Mouse (Mus musculus): ENCODE measurements around the gene Olfr1417. TPM values are rescaled to one million over a fixed set of nuclear protein-coding genes. Genes with fewer than 3 reads are reported as not detected.

Olfr1417 gene
- polyA plus RNA-seq, 1 experiment from 2014 or later = not detected

- 32% methylated on average over 6 of the region's 6 CpGs for WGBS
- H3K9ac ChIP-seq (replicated peaks) = no peak overlapping the region
- H3K4me2 ChIP-seq = peak overlapping the region; percentile 96
- ATAC-seq (ENCODE audit: insufficient number of reproducible peaks, insufficient read depth, low FRiP score, low TSS enrichment, low read depth) = no peak
- peaks cover 49% of the 10 kb centered on the region for H3K27me3 ChIP-seq
- H3K9me3 ChIP-seq = no peaks in the 10 kb centered on the region
- peaks cover 12% of the 10 kb centered on the region for H3K4me1 ChIP-seq (replicated peaks)
- peak overlapping the region; percentile 67; the same call in 1 of the 2 replicates for H3K4me3 ChIP-seq (replicated peaks)
- H3K36me3 ChIP-seq = no peaks in the 10 kb centered on the region
- H3K27ac ChIP-seq = no peak overlapping the region
These were observed 18.8 kb downstream of the Olfr1417 start for GRCm38 (mm10) chr19:11820211-11820610.

GRCm38 (mm10) chr19:11819800-11820199, 19.2 kb downstream of the Olfr1417 start:
- ATAC-seq (ENCODE audit: insufficient number of reproducible peaks, insufficient read depth, low FRiP score, low TSS enrichment, low read depth) = peak; percentile 70; the same call in 1 of the 2 replicates
- under 1% methylated on average over 15 of the region's 15 CpGs for WGBS
- peaks cover 12% of the 10 kb centered on the region for H3K4me1 ChIP-seq (replicated peaks)

GRCm38 (mm10) chr19:11819143-11819700, 19.8 kb downstream of the Olfr1417 start, which contains the start of gene Stx3:
TSS of gene Stx3 (minus strand) at chr19:11819403.
- Histone ChIP-seq H3K36me3 (no peaks in the 10 kb centered on the region), H3K9ac (replicated peaks) (peak within 1 kb of the TSS; percentile 71), H3K9me3 (no peaks in the 10 kb centered on the region), H3K4me1 (replicated peaks) (peaks cover 12% of the 10 kb centered on the region), H3K4me2 (peak within 1 kb of the TSS; percentile 96), H3K27me3 (peaks cover 55% of the 10 kb centered on the region), H3K27ac (no peak within 1 kb of the TSS), H3K4me3 (replicated peaks) (peak within 1 kb of the TSS; percentile 67)
- ATAC-seq (ENCODE audit: insufficient number of reproducible peaks, insufficient read depth, low FRiP score, low TSS enrichment, low read depth) = no peak
- under 1% methylated on average over 20 of the region's 20 CpGs for WGBS

More at GRCm38 (mm10) chr19:11819800-11820199, 19.2 kb downstream of the Olfr1417 start:
- Histone ChIP-seq H3K9me3 (no peaks in the 10 kb centered on the region), H3K27me3 (peaks cover 53% of the 10 kb centered on the region), H3K27ac (no peak overlapping the region), H3K4me2 (peak overlapping the region; percentile 96), H3K9ac (replicated peaks) (no peak overlapping the region), H3K4me3 (replicated peaks) (peak overlapping the region; percentile 67), H3K36me3 (no peaks in the 10 kb centered on the region)

GRCm38 (mm10) chr19:11818199-11819142, 20.5 kb downstream of the Olfr1417 start:
- Histone ChIP-seq H3K36me3 (no peaks in the 10 kb centered on the region), H3K27ac (no peak overlapping the region), H3K4me2 (peak overlapping the region; percentile 96), H3K9me3 (no peaks in the 10 kb centered on the region), H3K4me3 (replicated peaks) (peak overlapping the region; percentile 67), H3K9ac (replicated peaks) (peak overlapping the region; percentile 71), H3K27me3 (peaks cover 62% of the 10 kb centered on the region), H3K4me1 (replicated peaks) (peaks cover 12% of the 10 kb centered on the region)
- peak; percentile 78 for ATAC-seq (ENCODE audit: insufficient number of reproducible peaks, insufficient read depth, low FRiP score, low TSS enrichment, low read depth)
- under 1% methylated on average over 83 of the region's 83 CpGs for WGBS

DNA sequence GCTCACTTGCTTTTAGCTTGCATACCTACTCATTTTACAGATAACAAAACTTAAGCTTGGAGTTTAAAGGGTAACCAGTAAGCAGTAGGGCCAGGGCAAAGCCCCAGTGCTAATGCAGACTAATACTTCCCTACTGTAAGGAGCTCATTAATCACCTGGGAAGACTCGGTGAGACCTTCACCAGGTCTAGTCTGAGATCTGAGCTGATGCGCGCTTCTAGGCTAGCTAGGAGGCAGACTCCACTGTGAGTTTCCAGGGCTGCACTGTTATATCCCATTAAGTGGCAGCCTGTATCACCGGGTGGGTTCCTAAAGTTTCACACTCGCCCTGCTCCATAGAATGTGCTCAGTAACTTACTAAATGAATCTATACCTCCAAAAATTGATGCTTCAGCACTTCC, 21.4 kb downstream of the Olfr1417 start:
- peak overlapping the region; percentile 67 for H3K4me3 ChIP-seq (replicated peaks)
- WGBS = 5% methylated on average over 5 of the region's 5 CpGs
- no peaks in the 10 kb centered on the region for H3K9me3 ChIP-seq
- H3K9ac ChIP-seq (replicated peaks) = no peak overlapping the region
- peak overlapping the region; percentile 96 for H3K4me2 ChIP-seq
- H3K27me3 ChIP-seq = peaks cover 62% of the 10 kb centered on the region
- no peaks in the 10 kb centered on the region for H3K36me3 ChIP-seq
- no peak overlapping the region for H3K27ac ChIP-seq
- H3K4me1 ChIP-seq (replicated peaks) = peaks cover 12% of the 10 kb centered on the region
- no peak for ATAC-seq (ENCODE audit: insufficient number of reproducible peaks, insufficient read depth, low FRiP score, low TSS enrichment, low read depth)

DNA sequence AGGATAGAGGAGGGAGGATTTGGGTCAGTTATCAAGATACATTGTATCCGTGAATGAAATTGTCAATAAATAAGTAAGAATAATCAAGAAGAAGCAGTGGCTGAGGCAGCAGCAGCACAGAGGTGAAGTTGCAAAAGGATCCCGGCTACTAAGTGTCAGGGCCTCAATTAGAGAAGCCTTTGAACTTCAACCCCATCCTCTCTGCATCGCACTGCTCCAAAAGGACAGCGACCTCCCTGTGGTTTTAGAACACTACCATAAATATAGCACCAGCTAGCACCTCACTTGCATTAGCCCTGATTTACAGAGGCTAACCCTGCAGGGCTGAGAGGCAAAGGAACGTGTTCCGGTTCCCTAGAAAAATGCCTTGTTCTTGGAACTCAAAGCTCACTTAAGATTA, 22.3 kb downstream of the Olfr1417 start:
- H3K9me3 ChIP-seq = no peaks in the 10 kb centered on the region
- no peak for ATAC-seq (ENCODE audit: insufficient number of reproducible peaks, insufficient read depth, low FRiP score, low TSS enrichment, low read depth)
- H3K4me1 ChIP-seq (replicated peaks) = peaks cover 12% of the 10 kb centered on the region
- H3K36me3 ChIP-seq = no peaks in the 10 kb centered on the region
- no peak overlapping the region for H3K4me3 ChIP-seq (replicated peaks)
- H3K4me2 ChIP-seq = no peak overlapping the region
- H3K9ac ChIP-seq (replicated peaks) = no peak overlapping the region
- no peak overlapping the region for H3K27ac ChIP-seq
- H3K27me3 ChIP-seq = peaks cover 62% of the 10 kb centered on the region
- WGBS = 16% methylated on average over 6 of the region's 6 CpGs

GRCm38 (mm10) chr19:11814742-11815333, 24.2 kb downstream of the Olfr1417 start:
- H3K36me3 ChIP-seq = no peaks in the 10 kb centered on the region
- H3K27me3 ChIP-seq = peaks cover 57% of the 10 kb centered on the region
- peaks cover 12% of the 10 kb centered on the region for H3K4me1 ChIP-seq (replicated peaks)
- H3K9me3 ChIP-seq = no peaks in the 10 kb centered on the region
- WGBS = 81% methylated on average over 6 of the region's 6 CpGs
- no peak overlapping the region for H3K9ac ChIP-seq (replicated peaks)
- no peak for ATAC-seq (ENCODE audit: insufficient number of reproducible peaks, insufficient read depth, low FRiP score, low TSS enrichment, low read depth)
- H3K4me2 ChIP-seq = no peak overlapping the region
- H3K27ac ChIP-seq = no peak overlapping the region
- H3K4me3 ChIP-seq (replicated peaks) = no peak overlapping the region

- Histone ChIP-seq H3K27me3 (peaks cover 45% of the 10 kb centered on the region), H3K4me2 (no peak overlapping the region), H3K9me3 (no peaks in the 10 kb centered on the region), H3K36me3 (no peaks in the 10 kb centered on the region), H3K27ac (0 out of 2 replicates have a peak overlapping the region, but pooled peaks have one; percentile 4), H3K4me1 (replicated peaks) (peaks cover 5% of the 10 kb centered on the region; the same call in 1 of the 2 replicates), H3K4me3 (replicated peaks) (no peak overlapping the region), H3K9ac (replicated peaks) (no peak overlapping the region)
- ATAC-seq (ENCODE audit: insufficient number of reproducible peaks, insufficient read depth, low FRiP score, low TSS enrichment, low read depth) = no peak
- WGBS = 17% methylated on average over 8 of the region's 8 CpGs
These were observed 25.4 kb downstream of the Olfr1417 start for GRCm38 (mm10) chr19:11813649-11814048.

- Histone ChIP-seq H3K4me2 (no peak overlapping the region), H3K4me3 (replicated peaks) (no peak overlapping the region), H3K9ac (replicated peaks) (no peak overlapping the region), H3K27ac (no peak overlapping the region), H3K9me3 (no peaks in the 10 kb centered on the region), H3K27me3 (peaks cover 40% of the 10 kb centered on the region), H3K4me1 (replicated peaks) (peaks cover 3% of the 10 kb centered on the region; the same call in 1 of the 2 replicates), H3K36me3 (no peaks in the 10 kb centered on the region)
- 82% methylated on average over 4 of the region's 4 CpGs for WGBS
- no peak for ATAC-seq (ENCODE audit: insufficient number of reproducible peaks, insufficient read depth, low FRiP score, low TSS enrichment, low read depth)
These were observed 25.9 kb downstream of the Olfr1417 start for GRCm38 (mm10) chr19:11813136-11813535.

DNA sequence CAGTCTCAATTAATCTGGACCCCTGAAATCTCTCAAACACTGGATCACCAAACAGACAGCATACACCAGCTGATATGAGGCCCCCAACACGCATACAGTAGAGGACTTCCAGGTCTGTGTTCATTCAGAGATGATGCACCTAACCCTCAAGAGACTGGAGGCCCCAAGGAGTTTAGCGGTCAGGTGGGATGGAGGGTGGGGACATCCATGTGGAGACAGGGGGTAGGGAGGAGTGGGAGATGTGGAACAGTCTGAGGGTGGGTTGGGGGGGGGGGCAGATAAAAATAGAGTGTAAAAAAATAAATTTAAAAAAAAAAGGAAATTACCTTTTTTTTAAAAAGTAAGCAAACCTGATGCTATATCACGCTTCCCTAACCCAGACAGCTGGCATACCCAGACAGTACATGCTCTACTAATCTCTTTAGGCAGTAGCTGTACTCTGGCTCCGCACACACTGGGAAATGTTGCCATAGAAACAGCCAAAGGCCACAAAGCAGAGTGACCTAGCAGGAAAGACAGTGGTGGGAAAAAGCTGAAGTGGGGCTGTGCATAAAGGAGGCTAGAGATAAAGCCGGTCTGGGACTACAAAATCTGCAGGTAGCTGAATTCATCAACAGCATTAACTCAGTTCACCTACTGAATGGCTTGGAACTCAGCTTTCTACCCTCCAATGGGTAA, 27.2 kb downstream of the Olfr1417 start:
- 76% methylated on average over 5 of the region's 5 CpGs for WGBS
- Histone ChIP-seq H3K4me1 (replicated peaks) (no peaks in the 10 kb centered on the region), H3K27me3 (peaks cover 27% of the 10 kb centered on the region), H3K4me2 (no peak overlapping the region), H3K9ac (replicated peaks) (no peak overlapping the region), H3K36me3 (no peaks in the 10 kb centered on the region), H3K4me3 (replicated peaks) (no peak overlapping the region), H3K9me3 (no peaks in the 10 kb centered on the region), H3K27ac (no peak overlapping the region)
- no peak for ATAC-seq (ENCODE audit: insufficient number of reproducible peaks, insufficient read depth, low FRiP score, low TSS enrichment, low read depth)
